Mouse (Mus musculus): Measurements from ENCODE around the gene Ampd3. TPM values are rescaled to one million over a fixed set of nuclear protein-coding genes. Genes with fewer than 3 reads are reported as not detected.

The Ampd3 gene
- polyA plus RNA-seq, 1 experiment from 2014 or later: 1.5 TPM

DNA sequence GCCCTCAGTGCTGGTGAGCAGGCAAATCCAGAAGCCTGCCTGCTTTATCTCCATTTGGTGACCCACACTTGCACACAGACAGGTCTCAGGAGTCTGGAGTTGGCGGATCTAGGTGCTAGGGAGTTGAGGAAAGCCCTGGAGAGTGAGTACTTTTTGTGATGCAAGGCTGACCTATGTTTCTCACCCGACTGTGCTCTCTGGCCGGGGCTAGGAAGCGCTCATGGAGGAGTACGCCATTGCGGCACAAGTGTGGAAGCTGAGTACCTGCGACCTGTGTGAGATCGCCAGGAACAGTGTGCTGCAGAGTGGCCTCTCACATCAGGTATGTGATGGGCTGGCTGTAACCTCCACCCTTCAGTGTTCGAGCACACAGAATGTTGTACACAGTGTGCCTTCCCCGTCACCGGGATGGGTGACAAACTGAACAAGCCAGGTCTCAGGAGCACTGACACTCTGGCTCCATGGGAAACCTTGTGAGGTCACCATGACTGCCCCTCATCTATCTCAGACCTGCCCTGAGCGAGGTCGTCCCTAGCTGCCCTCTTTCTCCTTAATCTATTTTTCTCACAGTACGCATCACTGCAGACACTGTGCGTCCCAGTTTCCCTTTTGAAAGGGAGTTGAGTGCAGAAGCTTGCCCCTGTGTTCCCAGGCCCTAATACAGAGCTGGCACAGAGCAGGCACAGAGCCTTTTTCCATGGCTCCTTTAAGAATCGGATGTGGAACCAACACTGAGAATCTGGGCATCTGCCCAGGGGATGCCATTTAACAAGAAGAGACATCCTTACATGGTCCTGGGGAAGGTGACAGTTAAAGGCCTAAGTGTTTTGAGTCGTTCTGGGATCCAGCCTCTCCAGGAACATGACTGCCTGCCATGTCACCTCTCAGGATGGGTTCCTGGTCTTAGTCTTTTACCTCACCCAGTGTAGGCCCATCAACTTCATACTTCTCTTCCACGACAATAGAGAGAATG lies 41.9 kb downstream of the Ampd3 start:
- Histone ChIP-seq H3K4me1 (peaks cover 12% of the 10 kb centered on the region), H3K27ac (replicated peaks) (no peak overlapping the region), H3K9me3 (no peaks in the 10 kb centered on the region), H3K27me3 (replicated peaks; ENCODE audit: low read depth, poor library complexity, severe bottlenecking) (no peaks in the 10 kb centered on the region), H3K4me3 (no peak overlapping the region), H3K36me3 (replicated peaks) (peaks cover 9% of the 10 kb centered on the region; the same call in 1 of the 2 replicates)
- DNase-seq (ENCODE audit: low spot score): no peak
- 86% methylated on average over 18 of the region's 18 CpGs for WGBS

DNA sequence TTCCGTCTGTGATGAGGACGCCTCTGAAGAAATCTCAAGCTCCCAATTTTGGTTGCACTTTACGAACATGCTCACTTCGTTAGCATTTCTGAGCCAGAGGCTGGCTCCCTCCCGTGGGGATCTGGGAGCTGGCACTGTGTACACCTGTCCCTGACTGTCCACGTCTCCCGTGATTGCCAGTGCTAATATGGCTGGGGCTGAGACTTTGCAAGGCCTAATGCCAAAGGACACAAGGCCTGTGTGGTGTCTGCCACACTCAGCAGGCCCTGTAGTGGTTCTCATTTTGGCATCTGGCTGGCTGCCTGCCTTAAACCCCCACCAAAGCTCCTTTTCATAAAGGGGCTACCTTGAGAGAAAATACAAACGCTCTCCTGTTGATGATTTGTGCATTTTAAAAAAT lies 43.0 kb downstream of the Ampd3 start:
- no peak for DNase-seq (ENCODE audit: low spot score)
- H3K36me3 ChIP-seq (replicated peaks): peaks cover 9% of the 10 kb centered on the region; the same call in 1 of the 2 replicates
- no peak overlapping the region for H3K4me3 ChIP-seq
- WGBS: 92% methylated on average over 8 of the region's 8 CpGs
- H3K4me1 ChIP-seq: peaks cover 12% of the 10 kb centered on the region
- no peaks in the 10 kb centered on the region for H3K27me3 ChIP-seq (replicated peaks; ENCODE audit: low read depth, poor library complexity, severe bottlenecking)
- no peaks in the 10 kb centered on the region for H3K9me3 ChIP-seq
- no peak overlapping the region for H3K27ac ChIP-seq (replicated peaks)

DNA sequence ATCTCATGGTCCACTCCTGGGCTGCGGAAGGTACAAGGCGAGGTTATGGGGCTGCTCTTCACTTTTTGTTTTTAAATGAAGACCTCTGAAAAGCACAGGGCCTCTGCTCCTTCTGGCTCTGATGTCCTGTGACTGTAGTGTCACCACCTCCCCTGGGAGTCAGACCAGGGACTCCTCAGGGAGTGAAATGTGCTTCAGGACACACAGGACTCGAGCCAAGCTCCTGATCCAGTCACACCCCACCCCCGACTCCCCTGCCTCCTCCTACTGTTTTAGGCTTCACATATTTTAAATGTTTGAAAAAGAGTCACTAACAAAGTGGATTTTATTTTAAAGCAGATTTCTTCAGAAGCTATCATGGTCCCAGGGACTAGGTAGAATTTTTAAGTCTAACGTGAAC lies 43.5 kb downstream of the Ampd3 start:
- H3K4me3 ChIP-seq: no peak overlapping the region
- no peak overlapping the region for H3K27ac ChIP-seq (replicated peaks)
- no peaks in the 10 kb centered on the region for H3K27me3 ChIP-seq (replicated peaks; ENCODE audit: low read depth, poor library complexity, severe bottlenecking)
- H3K36me3 ChIP-seq (replicated peaks): peaks cover 9% of the 10 kb centered on the region; the same call in 1 of the 2 replicates
- WGBS: 89% methylated on average over 5 of the region's 5 CpGs
- H3K4me1 ChIP-seq: peaks cover 12% of the 10 kb centered on the region
- no peak for DNase-seq (ENCODE audit: low spot score)
- H3K9me3 ChIP-seq: no peaks in the 10 kb centered on the region

DNA sequence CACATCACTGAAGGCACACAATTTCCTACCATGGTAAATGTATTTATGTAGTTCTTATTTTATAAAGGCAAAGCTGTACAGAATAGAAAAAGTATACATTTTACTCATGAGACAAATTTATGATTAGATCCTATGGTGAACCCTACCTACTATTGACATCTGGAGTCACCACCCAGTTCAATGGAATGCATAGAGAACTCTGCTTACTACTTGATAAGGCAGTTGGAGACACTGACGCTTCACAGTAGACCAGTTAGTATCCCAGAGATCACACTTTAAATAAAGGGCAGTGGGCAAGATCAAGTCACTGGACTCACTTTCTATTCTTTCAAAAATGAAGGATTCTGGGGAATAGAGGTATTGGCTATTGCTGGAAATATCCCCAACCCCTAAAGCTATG lies 46.0 kb downstream of the Ampd3 start:
- no peaks in the 10 kb centered on the region for H3K9me3 ChIP-seq
- peaks cover 9% of the 10 kb centered on the region for H3K4me1 ChIP-seq
- no peak overlapping the region for H3K4me3 ChIP-seq
- DNase-seq (ENCODE audit: low spot score): no peak
- H3K36me3 ChIP-seq (replicated peaks): peaks cover 12% of the 10 kb centered on the region; the same call in 1 of the 2 replicates
- no peaks in the 10 kb centered on the region for H3K27me3 ChIP-seq (replicated peaks; ENCODE audit: low read depth, poor library complexity, severe bottlenecking)
- WGBS: 86% methylated on average over 1 of the region's 1 CpGs
- no peak overlapping the region for H3K27ac ChIP-seq (replicated peaks)

DNA sequence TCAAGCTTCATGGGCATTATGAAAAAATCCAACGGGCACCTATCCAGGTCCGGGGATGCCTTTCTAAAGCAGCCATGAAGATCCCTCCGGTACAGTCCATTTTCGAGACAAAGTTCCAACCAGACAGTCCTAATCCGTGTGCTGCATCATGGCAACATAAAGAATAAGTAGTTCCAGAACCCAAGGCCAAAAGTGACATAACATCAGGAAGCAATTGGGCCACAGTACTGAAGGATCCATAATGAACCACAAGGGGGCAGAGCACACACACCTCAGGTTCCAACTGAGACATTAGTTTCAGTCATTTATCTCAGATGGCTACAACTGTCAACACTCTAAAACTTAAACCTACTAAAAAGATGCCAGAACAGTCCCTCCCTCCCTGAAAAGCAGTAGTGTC lies 48.0 kb downstream of the Ampd3 start:
- no peak overlapping the region for H3K27ac ChIP-seq (replicated peaks)
- H3K27me3 ChIP-seq (replicated peaks; ENCODE audit: low read depth, poor library complexity, severe bottlenecking): no peaks in the 10 kb centered on the region
- no peaks in the 10 kb centered on the region for H3K4me1 ChIP-seq
- WGBS: 65% methylated on average over 5 of the region's 5 CpGs
- H3K4me3 ChIP-seq: no peak overlapping the region
- H3K36me3 ChIP-seq (replicated peaks): peaks cover 17% of the 10 kb centered on the region; the same call in 1 of the 2 replicates
- H3K9me3 ChIP-seq: no peaks in the 10 kb centered on the region
- DNase-seq (ENCODE audit: low spot score): peak; percentile 54

DNA sequence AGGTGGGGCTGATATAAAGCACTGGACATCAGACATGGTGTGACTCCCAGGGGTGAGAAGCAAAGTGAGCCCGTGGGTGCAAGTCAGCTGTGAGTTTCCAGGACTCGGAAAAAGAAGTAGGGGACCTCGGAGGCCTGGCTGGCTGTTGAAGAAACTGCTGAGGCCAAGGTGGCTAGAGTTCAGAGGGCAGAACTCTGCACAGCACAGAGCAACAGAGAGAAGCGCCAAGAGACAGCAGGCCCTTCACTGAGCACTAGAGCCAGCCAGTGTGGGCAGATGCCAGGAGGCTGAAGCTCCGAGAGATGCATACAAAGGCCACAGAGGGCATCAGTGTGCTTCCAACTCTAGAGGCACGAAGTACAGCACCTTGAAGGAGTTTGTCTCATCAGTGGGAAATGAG lies 50.2 kb downstream of the Ampd3 start:
- DNase-seq (ENCODE audit: low spot score): no peak
- no peaks in the 10 kb centered on the region for H3K27me3 ChIP-seq (replicated peaks; ENCODE audit: low read depth, poor library complexity, severe bottlenecking)
- WGBS: 84% methylated on average over 6 of the region's 6 CpGs
- H3K27ac ChIP-seq (replicated peaks): 0 out of 2 replicates have a peak overlapping the region, but pooled peaks have one; percentile 30
- H3K4me1 ChIP-seq: no peaks in the 10 kb centered on the region
- no peaks in the 10 kb centered on the region for H3K9me3 ChIP-seq
- peaks cover 17% of the 10 kb centered on the region for H3K36me3 ChIP-seq (replicated peaks)
- H3K4me3 ChIP-seq: no peak overlapping the region

DNA sequence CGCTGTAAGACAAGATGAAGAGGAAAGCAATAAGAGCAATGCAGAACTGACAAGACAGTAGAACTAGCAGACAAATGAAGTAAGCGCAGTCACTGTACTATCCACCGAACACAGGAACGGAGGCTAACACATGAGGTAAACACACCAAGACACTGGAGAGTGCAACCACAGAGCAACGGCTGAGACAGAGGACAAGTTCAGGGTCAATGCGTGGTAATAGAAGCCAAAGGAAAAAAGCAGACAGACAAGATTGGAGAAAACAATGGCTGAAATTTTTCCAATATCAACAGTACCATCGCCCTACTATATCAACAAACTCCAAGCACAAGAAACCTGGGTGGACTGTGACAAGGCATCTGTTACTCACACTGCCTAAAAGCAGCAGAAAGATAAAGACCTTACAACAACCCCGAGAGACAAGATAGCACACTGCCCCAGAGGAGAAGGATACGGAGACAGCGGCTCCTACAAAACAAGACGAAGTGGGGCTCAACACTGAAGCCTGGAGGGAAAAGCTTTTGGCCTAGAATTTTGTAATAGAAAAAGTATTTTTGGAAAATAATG lies 50.9 kb downstream of the Ampd3 start:
- H3K27me3 ChIP-seq (replicated peaks; ENCODE audit: low read depth, poor library complexity, severe bottlenecking): no peaks in the 10 kb centered on the region
- no peaks in the 10 kb centered on the region for H3K9me3 ChIP-seq
- no peaks in the 10 kb centered on the region for H3K4me1 ChIP-seq
- no peak for DNase-seq (ENCODE audit: low spot score)
- 92% methylated on average over 11 of the region's 11 CpGs for WGBS
- peaks cover 23% of the 10 kb centered on the region for H3K36me3 ChIP-seq (replicated peaks)
- H3K27ac ChIP-seq (replicated peaks): no peak overlapping the region
- no peak overlapping the region for H3K4me3 ChIP-seq

DNA sequence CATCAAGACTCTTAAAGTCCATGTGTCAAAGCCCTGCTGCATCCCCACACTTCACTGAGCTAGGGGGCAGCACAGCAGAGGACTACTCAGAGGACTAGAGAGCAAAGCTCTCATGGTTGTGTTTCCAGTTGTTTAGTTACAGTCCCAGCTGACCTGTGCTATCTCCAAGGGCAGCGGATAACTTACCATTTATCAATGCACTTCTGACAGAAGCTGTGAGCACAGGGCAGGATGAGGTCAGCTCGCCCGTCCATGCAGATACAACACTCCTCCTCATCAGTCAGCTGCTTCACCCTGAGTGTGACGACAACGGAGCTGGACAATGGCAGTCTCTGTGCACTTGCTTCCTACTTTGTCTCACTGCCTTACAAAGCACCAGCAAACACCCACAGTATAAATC lies 53.1 kb downstream of the Ampd3 start:
- no peaks in the 10 kb centered on the region for H3K9me3 ChIP-seq
- no peaks in the 10 kb centered on the region for H3K4me1 ChIP-seq
- H3K4me3 ChIP-seq: no peak overlapping the region
- DNase-seq (ENCODE audit: low spot score): no peak
- WGBS: 41% methylated on average over 5 of the region's 5 CpGs
- H3K27ac ChIP-seq (replicated peaks): no peak overlapping the region
- H3K36me3 ChIP-seq (replicated peaks): peaks cover 36% of the 10 kb centered on the region
- H3K27me3 ChIP-seq (replicated peaks; ENCODE audit: low read depth, poor library complexity, severe bottlenecking): no peaks in the 10 kb centered on the region

DNA sequence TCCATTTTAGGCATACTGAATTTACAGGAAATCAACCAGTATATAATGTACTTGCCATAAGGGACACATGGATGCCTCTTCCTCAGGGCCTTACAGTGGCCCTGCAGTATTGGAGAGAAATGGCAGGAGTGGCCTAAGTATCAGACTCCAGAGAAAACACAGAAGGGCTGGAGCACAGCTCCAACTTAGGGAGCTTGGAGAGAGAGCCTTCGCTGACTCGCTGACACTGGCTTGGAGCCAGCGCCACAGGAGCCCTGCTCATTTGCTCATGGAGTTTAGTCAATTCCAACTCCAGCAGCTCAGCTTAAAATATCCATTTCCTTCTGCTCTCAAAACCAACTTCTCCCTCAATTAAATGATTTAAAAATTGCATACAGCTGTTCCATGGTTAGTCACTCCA lies 53.6 kb downstream of the Ampd3 start:
- H3K4me1 ChIP-seq: no peaks in the 10 kb centered on the region
- peaks cover 38% of the 10 kb centered on the region for H3K36me3 ChIP-seq (replicated peaks)
- H3K27me3 ChIP-seq (replicated peaks; ENCODE audit: low read depth, poor library complexity, severe bottlenecking): no peaks in the 10 kb centered on the region
- 83% methylated on average over 3 of the region's 3 CpGs for WGBS
- DNase-seq (ENCODE audit: low spot score): no peak
- no peak overlapping the region for H3K4me3 ChIP-seq
- no peak overlapping the region for H3K27ac ChIP-seq (replicated peaks)
- H3K9me3 ChIP-seq: no peaks in the 10 kb centered on the region

DNA sequence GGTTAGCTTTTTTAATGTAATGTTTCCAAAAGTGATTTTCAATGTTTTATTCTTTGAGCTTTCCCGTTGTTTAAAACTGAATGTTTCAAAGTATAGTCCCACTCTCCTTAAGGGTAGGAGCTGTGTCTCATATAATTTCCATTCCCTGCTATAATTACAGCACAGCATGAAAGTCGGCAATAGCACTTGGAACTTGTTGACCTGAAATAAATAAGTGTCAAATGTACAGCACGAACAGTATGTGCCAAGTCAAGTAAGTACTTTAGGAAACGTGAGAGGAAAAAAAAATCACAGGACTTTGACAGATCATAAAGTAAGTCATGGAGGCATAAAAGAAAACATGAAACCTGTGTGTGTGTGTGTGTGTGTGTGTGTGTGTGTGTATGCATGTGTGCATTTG lies 54.0 kb downstream of the Ampd3 start:
- peaks cover 42% of the 10 kb centered on the region for H3K36me3 ChIP-seq (replicated peaks)
- 85% methylated on average over 4 of the region's 4 CpGs for WGBS
- H3K27ac ChIP-seq (replicated peaks): no peak overlapping the region
- H3K4me3 ChIP-seq: no peak overlapping the region
- H3K4me1 ChIP-seq: no peaks in the 10 kb centered on the region
- no peak for DNase-seq (ENCODE audit: low spot score)
- H3K9me3 ChIP-seq: no peaks in the 10 kb centered on the region
- H3K27me3 ChIP-seq (replicated peaks; ENCODE audit: low read depth, poor library complexity, severe bottlenecking): no peaks in the 10 kb centered on the region

DNA sequence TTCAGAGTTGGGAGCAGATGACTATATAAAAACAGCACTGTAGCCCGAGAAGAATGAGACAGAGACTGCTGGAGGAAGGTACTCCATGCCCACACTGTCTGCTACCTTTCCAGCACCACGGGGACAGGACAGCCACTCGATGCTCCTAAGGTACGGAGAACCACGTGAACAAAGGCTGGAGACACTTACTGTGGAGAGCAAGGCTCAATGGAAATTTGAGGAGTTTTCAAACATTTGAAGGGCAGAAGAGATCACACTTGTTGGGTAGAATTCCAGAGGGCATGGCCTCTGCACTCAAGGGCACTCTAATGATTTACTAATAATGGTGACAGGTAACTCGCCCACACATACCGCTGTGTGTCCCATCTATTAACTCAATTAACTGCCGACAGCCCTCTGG lies 55.1 kb downstream of the Ampd3 start:
- Histone ChIP-seq H3K4me1 (no peaks in the 10 kb centered on the region), H3K27me3 (replicated peaks; ENCODE audit: low read depth, poor library complexity, severe bottlenecking) (no peaks in the 10 kb centered on the region), H3K27ac (replicated peaks) (no peak overlapping the region), H3K9me3 (no peaks in the 10 kb centered on the region), H3K36me3 (replicated peaks) (peaks cover 46% of the 10 kb centered on the region), H3K4me3 (no peak overlapping the region)
- WGBS: 80% methylated on average over 8 of the region's 8 CpGs
- DNase-seq (ENCODE audit: low spot score): no peak

DNA sequence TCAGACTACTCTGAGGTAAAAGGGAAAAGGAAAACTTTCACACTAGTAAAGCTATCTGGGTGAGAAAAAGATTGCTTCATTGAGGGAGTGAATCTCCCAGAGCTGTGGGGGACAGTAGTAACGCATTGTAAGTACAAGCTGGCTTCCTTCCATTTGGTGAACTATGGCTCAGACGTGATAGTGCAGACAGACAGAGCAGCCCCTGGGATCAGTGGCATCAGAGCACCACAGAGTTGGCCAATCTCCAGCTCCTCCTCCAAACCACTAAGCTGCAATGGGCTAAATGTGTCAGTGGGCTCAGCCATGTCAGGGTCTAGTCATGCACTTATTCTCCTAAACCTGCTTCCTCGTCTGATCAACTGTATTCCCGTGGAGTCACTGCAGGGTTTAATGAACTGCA lies 55.6 kb downstream of the Ampd3 start:
- H3K9me3 ChIP-seq: no peaks in the 10 kb centered on the region
- WGBS: 86% methylated on average over 4 of the region's 4 CpGs
- H3K4me1 ChIP-seq: no peaks in the 10 kb centered on the region
- H3K27me3 ChIP-seq (replicated peaks; ENCODE audit: low read depth, poor library complexity, severe bottlenecking): no peaks in the 10 kb centered on the region
- peaks cover 47% of the 10 kb centered on the region for H3K36me3 ChIP-seq (replicated peaks)
- no peak for DNase-seq (ENCODE audit: low spot score)
- no peak overlapping the region for H3K4me3 ChIP-seq
- no peak overlapping the region for H3K27ac ChIP-seq (replicated peaks)
